Mouse (Mus musculus): ENCODE data around the gene Akap7.

Gene Akap7

GRCm38 (mm10) chr10:25297666-25298263, 9.9 kb downstream of the Akap7 start:
- DNase-seq (ENCODE audit: low spot score in 2 of 2) = no peak

GRCm38 (mm10) chr10:25296657-25297369, 10.9 kb downstream of the Akap7 start:
- peak; percentile 62 to 72 for DNase-seq (ENCODE audit: low spot score in 2 of 2)

DNA sequence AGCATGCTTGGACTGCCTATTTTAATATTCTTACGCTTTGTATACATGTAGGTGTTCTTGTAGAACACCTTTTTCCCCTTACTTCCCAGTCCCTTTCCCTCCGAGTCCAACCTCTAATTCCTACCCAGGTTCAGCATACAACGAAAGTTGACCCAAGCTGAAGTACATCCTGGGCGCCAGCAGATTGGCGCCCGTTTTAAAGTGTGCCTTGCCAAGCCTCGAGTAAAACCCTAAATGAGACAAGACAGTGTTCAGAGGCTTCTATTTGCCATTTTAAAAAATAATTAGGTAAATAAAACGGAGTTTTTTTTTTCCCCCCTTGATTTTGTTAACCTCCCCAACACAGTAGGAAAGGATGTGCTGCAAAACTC, 11.4 kb downstream of the Akap7 start:
- DNase-seq (ENCODE audit: low spot score in 2 of 2) = no peak

DNA sequence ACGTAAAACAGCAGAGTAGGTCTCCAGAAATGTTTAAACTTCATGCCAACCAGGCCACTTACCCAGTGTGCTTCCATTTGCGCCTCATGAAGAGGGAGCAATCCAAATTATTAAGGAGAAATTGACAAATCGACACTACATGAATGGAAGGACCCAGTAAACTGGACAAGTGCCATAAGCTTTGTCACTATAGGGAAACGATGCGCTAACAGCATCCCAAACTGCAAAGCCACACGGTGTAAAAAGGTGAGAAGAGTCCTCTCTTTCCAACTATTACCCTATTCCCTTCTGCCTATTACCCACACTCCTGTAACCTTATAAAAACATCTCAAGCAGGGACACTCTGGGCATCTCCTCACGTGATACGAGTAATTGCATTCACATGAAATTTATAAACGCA, 11.8 kb downstream of the Akap7 start:
- no peak for DNase-seq (ENCODE audit: low spot score in 2 of 2)

DNA sequence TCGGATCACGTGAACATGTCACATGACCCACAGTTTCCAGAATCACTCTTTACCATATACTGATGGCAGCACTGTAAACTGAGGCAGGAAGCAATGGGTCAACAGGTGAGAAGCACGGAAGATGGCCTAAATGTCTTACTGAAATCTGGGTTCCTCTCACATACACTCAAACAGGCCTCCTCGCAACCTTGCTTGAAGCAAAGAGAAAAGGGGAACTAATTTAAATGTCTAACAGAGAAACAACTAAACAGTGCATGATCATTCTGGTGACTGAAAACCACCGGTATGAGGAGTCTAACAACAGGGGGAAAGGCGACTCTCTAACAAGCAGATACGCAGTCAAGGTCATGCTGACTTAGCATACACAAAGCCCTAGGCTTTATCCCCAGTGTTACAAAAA, 12.7 kb downstream of the Akap7 start:
- no peak for DNase-seq (ENCODE audit: low spot score in 2 of 2)

- no peak for DNase-seq (ENCODE audit: low spot score in 2 of 2)
These were observed 13.9 kb downstream of the Akap7 start for GRCm38 (mm10) chr10:25293796-25294195.

GRCm38 (mm10) chr10:25291053-25291452, 16.6 kb downstream of the Akap7 start:
- DNase-seq (ENCODE audit: low spot score in 2 of 2) = no peak

GRCm38 (mm10) chr10:25285100-25285811, 22.4 kb downstream of the Akap7 start:
- no peak for DNase-seq (ENCODE audit: low spot score in 2 of 2)

- no peak for DNase-seq (ENCODE audit: low spot score in 2 of 2)
These were observed 23.1 kb downstream of the Akap7 start for GRCm38 (mm10) chr10:25284427-25285099.

- no peak for DNase-seq (ENCODE audit: low spot score in 2 of 2)
These were observed 24.3 kb downstream of the Akap7 start for GRCm38 (mm10) chr10:25283397-25283796.

- no peak for DNase-seq (ENCODE audit: low spot score in 2 of 2)
These were observed 27.5 kb downstream of the Akap7 start for GRCm38 (mm10) chr10:25280141-25280540.

DNA sequence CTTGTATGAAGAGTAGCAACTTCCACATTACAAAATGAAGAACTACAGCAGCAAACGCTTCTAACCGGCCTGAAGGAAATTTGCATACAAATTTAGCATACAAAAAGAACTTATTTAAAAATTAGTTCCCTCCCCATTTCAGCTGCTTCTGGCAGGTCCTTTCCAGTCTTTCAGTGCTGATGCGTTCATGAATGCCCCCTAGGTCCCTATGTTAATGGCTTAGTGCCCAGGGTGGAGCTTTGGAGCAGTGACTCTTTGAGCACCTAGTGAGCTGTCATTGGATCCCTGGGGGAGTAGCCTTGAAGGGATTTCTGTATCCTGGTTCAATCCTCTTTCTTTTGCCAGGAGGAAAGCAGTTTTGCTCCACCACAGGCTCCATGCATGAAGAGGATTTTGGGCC, 28.3 kb downstream of the Akap7 start:
- DNase-seq (ENCODE audit: low spot score in 2 of 2) = no peak

GRCm38 (mm10) chr10:25275492-25275891, 32.2 kb downstream of the Akap7 start:
- no peak for DNase-seq (ENCODE audit: low spot score in 2 of 2)

- DNase-seq (ENCODE audit: low spot score in 2 of 2) = no peak
These were observed 32.9 kb downstream of the Akap7 start for GRCm38 (mm10) chr10:25274621-25275330.

GRCm38 (mm10) chr10:25273731-25274130, 33.9 kb downstream of the Akap7 start:
- no peak for DNase-seq (ENCODE audit: low spot score in 2 of 2)

DNA sequence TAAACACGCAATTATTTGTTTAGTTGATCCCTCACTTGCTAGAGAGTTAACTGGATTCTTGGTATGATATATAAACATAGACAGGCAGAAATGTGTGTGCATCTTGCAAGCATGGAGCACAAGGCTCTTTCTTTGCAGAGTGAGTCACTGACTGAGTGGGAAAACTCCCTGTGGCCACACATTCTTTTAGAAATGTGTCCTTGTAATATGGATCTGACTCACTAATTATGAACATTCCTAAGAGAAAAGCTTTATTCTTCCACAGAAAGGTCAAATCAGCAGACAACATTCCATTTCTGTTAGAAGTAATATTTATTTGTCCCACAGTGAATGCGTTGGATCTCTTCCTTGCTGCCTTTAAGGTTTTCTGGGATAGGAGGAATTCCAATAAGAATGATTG, 35.9 kb downstream of the Akap7 start:
- DNase-seq (ENCODE audit: low spot score in 2 of 2) = no peak

DNA sequence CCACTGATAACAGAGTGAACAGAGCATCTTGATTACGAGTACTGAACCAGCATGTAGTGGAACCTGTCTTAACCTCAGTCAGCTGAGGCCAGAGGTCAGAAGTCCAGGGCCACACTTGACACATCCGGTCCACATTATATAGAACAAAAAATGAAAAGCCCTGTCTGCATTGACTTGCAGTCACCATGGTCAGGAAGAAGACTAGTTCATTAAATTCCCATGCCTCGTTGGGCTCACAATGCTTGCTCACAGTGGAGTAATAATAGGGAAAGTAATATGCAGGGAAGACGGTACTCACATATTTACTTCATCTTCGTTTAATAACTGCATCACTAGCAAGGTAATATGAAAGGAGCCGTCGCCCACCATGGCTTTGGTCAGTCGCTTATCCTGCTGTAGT, 36.5 kb downstream of the Akap7 start:
- no peak for DNase-seq (ENCODE audit: low spot score in 2 of 2)

GRCm38 (mm10) chr10:25268476-25269351, 39.0 kb downstream of the Akap7 start:
- DNase-seq (ENCODE audit: low spot score in 2 of 2) = no peak

GRCm38 (mm10) chr10:25261176-25261575, 46.5 kb downstream of the Akap7 start:
- DNase-seq (ENCODE audit: low spot score in 2 of 2) = no peak

- no peak for DNase-seq (ENCODE audit: low spot score in 2 of 2)
These were observed 46.9 kb downstream of the Akap7 start for GRCm38 (mm10) chr10:25260724-25261123.

GRCm38 (mm10) chr10:25258171-25258570, 49.5 kb downstream of the Akap7 start:
- no peak for DNase-seq (ENCODE audit: low spot score in 2 of 2)
